Mouse (Mus musculus): ENCODE data around the gene 2810004N23Rik. TPM values are rescaled to one million over a fixed set of nuclear protein-coding genes. Genes with fewer than 3 reads are reported as not detected.

2810004N23Rik gene
- total RNA-seq, 2 experiments from 2014 or later = 23.3 to 26.1 TPM

Other genes with a start within 250 kb of the 2810004N23Rik start
- gene 2310022B05Rik, start 199.8 kb downstream of the 2810004N23Rik start, total RNA-seq (2021) = 10 to 100 TPM; 71.9 to 76.2 TPM
- 10 to 100 TPM; 45.4 to 53.5 TPM for gene Ttc13, start 141.1 kb downstream of the 2810004N23Rik start, total RNA-seq (2021)
- gene Arv1, start 141.0 kb downstream of the 2810004N23Rik start, total RNA-seq (2021) = 10 to 100 TPM; 13.7 to 13.8 TPM
- gene Fam89a, start 111.3 kb downstream of the 2810004N23Rik start, total RNA-seq (2021) = under 1 TPM; 0.48 to 0.95 TPM
- 1 to 10 TPM; 3.1 to 3.9 TPM for gene Trim67, start 70.0 kb downstream of the 2810004N23Rik start, total RNA-seq (2021)
- gene Gnpat, start 87 bp downstream of the 2810004N23Rik start, total RNA-seq (2021) = 10 to 100 TPM; 55.6 to 68.3 TPM
- 10 to 100 TPM; 36.6 to 36.8 TPM for gene Exoc8, start 34.6 kb upstream of the 2810004N23Rik start, total RNA-seq (2021)
- 10 to 100 TPM; 14.4 to 16.1 TPM for gene Sprtn, start 34.8 kb upstream of the 2810004N23Rik start, total RNA-seq (2021)
- 10 to 100 TPM; 62.5 to 63.4 TPM for gene Egln1, start 86.2 kb upstream of the 2810004N23Rik start, total RNA-seq (2021)
- 100 to 1,000 TPM; 135 to 151 TPM for gene Tsnax, start 149.9 kb upstream of the 2810004N23Rik start, total RNA-seq (2021)
- gene Disc1, start 191.1 kb upstream of the 2810004N23Rik start, total RNA-seq (2021) = 1 to 10 TPM; 4.4 to 6.4 TPM

Measured in layer of hippocampus, postnatal 36 days (tissue).